8 mouse cellular contexts compared by ENCODE assay signal in the genomic region with DNA sequence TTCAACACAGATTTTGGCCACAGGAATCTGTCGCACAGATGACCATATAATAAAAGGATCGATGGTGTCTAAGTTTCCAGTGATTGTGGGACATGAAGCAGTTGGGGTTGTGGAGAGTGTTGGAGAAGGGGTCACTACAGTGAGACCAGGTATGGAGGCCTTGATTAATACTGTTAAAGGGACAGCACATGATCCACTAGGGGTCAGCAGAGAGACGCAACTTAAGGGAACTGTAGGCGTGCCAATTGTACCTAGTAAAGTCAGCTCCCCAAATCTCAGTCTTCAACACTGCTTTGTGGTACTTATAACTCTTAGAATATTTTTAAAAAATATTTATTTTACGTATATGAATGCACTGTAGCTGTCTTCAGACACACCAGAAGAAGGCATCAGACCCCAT. TPM values are rescaled to one million over a fixed set of nuclear protein-coding genes. Genes with fewer than 3 reads are reported as not detected.
DNase-seq lines count a peak whose midpoint lies in the region; ATAC-seq lines count a peak whose summit lies in the region.
"Had no signal": no experiment of that assay in that cellular context is flagged by ENCODE, and none has a peak within 500 bp of the region (broad histone marks: within the 10 kb centered on the region; RNA-seq: fewer than 3 reads in every experiment).

No protein-coding gene starts in this region.

- no peaks in the 10 kb centered on the region for H3K27me3 ChIP-seq in heart, embryonic 15.5 days

- no peak overlapping the region for H3K4me3 ChIP-seq in heart, embryonic 15.5 days

- DNase-seq in CD8-positive naive resting alpha-beta T cell, adult 2 months (ENCODE audit: low read depth in 2 of 2, low spot score in 2 of 2) = peak; percentile 45 to 56
- peak; percentile 78 for DNase-seq in R1 (ENCODE audit: low read depth, low spot score)
- DNase-seq in kidney, postnatal 25 days = peak; percentile 74 to 93
- DNase-seq in lung, adult 18-20 months = peak; percentile 31 to 76
- peak; percentile 44 for DNase-seq in retina, postnatal 7 days (ENCODE audit: low read depth, low spot score)

- H3K27ac ChIP-seq in heart, embryonic 15.5 days = no peak overlapping the region

- no peaks in the 10 kb centered on the region for H3K36me3 ChIP-seq in heart, embryonic 15.5 days

- no peaks in the 10 kb centered on the region for H3K4me1 ChIP-seq in heart, embryonic 15.5 days (replicated peaks)

- peak; percentile 96 for ATAC-seq in common myeloid progenitor, adult 5-6 weeks (replicated peaks; ENCODE audit: low read depth, poor library complexity, severe bottlenecking)
- ATAC-seq in heart, embryonic 15.5 days (replicated peaks; ENCODE audit: insufficient number of reproducible peaks, insufficient read depth, low FRiP score, low read depth) = 0 out of 2 replicates have a peak, but pooled peaks have one; percentile 31

- no peak overlapping the region for H3K4me2 ChIP-seq in heart, embryonic 15.5 days

- no peaks in the 10 kb centered on the region for H3K9me3 ChIP-seq in heart, embryonic 15.5 days (replicated peaks)

- WGBS in heart, embryonic 15.5 days = 39% methylated on average over 5 of the region's 5 CpGs

- H3K9ac ChIP-seq in heart, embryonic 15.5 days = no peak overlapping the region

RNA-seq across cellular contexts. Expression of gene Adh7, which starts 5.4 kb away (rescaled TPM):
- not detected in 2 replicates for total RNA-seq in common myeloid progenitor, adult 5-6 weeks (2017)
- 0.05 and 0.11 TPM in 2 replicates for polyA plus RNA-seq in heart, embryonic 15.5 days (2015; fragmentation: Nextera tagmentation; extraction: Ambion mirVana)

RNA-seq across cellular contexts. Expression of gene 4930579F01Rik, which starts 29.3 kb away (rescaled TPM):
- total RNA-seq in common myeloid progenitor, adult 5-6 weeks (2017) = not detected in 2 replicates
- polyA plus RNA-seq in heart, embryonic 15.5 days (2015; fragmentation: Nextera tagmentation; extraction: Ambion mirVana) = not detected in 2 replicates
- total RNA-seq: layer of hippocampus, adult 18-20 months had no signal

RNA-seq across cellular contexts. Expression of gene Adh1, which starts 37.8 kb away (rescaled TPM):
- total RNA-seq in common myeloid progenitor, adult 5-6 weeks (2017) = not detected in 2 replicates
- polyA plus RNA-seq in heart, embryonic 15.5 days (2015; fragmentation: Nextera tagmentation; extraction: Ambion mirVana) = 27.4 and 59.6 TPM in 2 replicates
